Mouse (Mus musculus): ENCODE measurements around the gene Slc47a1. TPM values are rescaled to one million over a fixed set of nuclear protein-coding genes. Genes with fewer than 3 reads are reported as not detected.

Slc47a1 gene
- polyA plus RNA-seq, 2 experiments from 2014 or later, result not detected

DNA sequence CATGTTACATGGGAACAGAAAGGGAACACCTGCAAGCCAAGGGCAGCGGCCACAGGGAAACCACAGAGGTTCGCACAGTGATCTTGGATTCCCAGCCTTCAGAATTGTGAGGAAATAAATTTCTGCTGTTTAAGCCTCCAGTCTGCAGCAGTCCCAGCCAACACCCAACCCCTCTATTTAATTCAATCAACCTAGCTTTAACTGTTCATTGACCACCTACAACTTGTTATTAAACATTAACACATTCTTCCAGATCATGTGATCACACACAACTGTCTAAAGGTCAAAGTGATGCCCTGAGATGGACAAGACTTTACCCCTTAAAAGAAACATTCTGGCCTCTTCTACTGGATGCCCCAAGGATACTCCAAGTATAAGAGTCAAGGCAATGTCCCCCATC is 9.5 kb downstream of the Slc47a1 start:
- no peak for ATAC-seq

DNA sequence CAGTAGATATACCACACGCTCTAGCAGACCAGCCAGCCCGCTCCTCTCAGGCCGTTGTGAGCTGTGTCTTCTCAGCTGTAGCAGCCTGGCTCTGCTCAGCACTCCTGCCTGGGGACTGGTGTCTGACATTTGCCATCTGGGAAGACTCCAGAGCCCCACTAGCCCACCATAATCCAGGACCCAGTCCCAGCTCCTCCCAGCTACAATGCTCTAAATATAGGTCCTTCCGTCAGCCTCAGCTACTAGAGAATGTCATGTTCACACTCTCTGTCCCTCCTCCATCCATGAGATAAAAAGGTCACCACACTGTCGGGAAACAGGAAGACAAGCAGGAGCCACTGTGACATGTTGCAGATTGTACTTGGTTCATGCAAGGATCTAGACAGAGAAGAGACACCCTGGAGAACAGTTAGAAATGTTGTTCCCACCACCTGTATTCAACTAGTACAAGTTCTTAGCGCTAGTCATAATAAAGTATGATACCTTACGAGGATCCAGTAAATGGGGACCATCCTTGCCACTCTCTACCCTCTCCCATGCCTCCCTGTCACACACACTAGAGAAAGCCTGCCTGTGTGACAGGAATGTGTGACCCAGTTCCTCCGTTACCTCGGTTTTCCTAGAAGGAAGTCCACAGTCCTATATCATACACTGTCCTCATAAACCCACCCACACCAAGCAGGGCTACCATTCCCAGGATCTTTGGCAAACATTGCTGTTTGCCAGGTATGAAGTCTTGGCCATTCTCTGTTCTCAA is 11.4 kb downstream of the Slc47a1 start:
- no peak for ATAC-seq

GRCm38 (mm10) chr11:61365938-61366337 is 12.2 kb downstream of the Slc47a1 start:
- no peak for ATAC-seq

GRCm38 (mm10) chr11:61364096-61364495 is 14.0 kb downstream of the Slc47a1 start:
- ATAC-seq, result no peak

DNA sequence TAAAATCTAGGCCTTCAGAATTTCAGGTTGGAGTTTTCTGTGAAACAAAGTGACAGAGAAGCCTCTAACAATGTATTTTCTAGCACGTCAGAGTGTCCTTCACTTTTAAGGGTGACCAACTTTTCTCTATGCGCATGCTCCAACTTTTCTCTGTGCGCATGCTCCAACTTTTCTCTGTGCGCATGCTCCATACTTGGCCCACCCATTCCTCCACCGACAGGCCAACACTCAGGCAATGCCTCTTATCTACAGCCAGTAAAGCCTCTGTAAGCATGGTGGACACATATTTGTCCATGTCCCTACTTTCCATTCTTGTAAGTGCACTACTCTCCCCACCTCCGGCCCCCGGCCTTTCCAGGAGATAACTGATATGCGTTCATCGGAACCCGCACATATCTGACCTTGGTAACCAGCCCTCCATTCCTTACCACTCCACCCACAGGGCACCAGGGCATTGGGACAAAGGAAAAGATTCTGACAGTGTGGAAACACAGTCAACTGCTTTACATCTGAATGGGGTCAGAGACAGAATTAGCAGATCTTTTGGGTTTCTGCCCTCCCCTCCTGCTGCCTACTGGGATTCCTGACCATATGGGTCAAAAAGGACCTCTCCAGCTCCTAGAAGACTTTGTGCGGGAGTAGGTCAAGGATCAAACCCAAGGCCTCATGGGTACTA is 16.5 kb downstream of the Slc47a1 start:
- no peak for ATAC-seq

DNA sequence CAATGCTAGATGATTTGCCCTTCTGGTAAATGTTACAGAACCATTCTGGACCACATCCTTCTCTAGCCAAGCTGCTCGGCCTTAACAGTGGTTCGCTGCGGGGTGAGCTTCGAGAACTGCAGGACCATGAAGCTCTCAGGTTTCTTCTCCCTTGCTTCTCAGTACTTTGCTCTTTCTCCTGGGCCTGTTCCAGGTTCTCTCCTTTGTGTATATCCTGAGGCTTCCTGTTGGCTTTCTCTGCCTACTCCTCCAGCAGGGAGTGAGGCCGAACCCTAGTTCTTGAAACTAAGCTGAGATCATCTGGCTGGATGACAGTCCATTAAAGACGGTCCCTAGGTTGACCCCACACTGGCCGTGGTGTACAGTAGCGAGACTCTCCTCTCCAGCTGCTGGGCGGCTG is 21.5 kb downstream of the Slc47a1 start:
- no peak for ATAC-seq

GRCm38 (mm10) chr11:61356111-61356510 is 22.0 kb downstream of the Slc47a1 start:
- no peak for ATAC-seq

- no peak for ATAC-seq
Measured at GRCm38 (mm10) chr11:61355351-61355750, 22.8 kb downstream of the Slc47a1 start.

- ATAC-seq, result no peak
Measured at GRCm38 (mm10) chr11:61354346-61354745, 23.8 kb downstream of the Slc47a1 start.

- no peak for ATAC-seq
Measured at GRCm38 (mm10) chr11:61353038-61353437, 25.1 kb downstream of the Slc47a1 start.

GRCm38 (mm10) chr11:61352138-61352651 is 25.9 kb downstream of the Slc47a1 start:
- ATAC-seq, result no peak

DNA sequence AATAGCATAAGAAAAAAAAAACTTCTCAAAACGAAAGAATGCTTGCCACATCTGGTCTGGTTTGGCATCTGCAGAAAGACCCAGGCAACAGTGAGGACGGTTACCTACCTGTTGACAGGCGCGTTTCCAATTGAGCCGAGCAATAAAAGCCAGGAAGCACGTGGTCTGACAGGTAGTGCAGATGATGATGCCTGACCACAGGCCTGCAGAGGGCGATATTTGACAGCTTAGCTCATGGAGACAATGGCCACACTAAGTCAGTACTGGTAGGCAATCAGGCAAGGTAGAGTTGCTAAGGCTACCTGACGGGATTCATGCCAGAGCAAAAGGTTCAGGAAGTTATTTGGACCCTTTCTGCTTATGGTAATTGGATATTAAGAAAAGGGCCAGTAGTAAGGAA is 28.8 kb downstream of the Slc47a1 start:
- ATAC-seq, result peak; percentile 83

DNA sequence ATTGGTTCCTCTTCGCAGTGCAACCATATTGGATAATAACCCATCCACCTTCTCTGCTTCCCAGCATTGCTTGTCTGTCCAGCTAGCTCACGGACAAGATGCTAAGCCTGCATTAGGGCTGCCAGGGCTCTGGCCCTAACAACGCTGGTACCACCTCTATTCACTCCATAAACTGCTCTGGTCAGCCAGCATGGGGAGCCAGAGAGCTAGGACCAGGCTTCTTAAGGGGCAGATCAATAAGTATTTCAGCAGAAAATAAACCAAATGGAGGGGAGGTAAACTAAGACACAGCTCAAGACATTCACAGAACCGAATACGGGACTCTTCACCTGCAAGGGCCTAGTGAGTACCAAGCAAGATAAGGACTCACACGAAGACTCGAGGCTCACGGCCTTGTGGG is 32.0 kb downstream of the Slc47a1 start:
- no peak for ATAC-seq

DNA sequence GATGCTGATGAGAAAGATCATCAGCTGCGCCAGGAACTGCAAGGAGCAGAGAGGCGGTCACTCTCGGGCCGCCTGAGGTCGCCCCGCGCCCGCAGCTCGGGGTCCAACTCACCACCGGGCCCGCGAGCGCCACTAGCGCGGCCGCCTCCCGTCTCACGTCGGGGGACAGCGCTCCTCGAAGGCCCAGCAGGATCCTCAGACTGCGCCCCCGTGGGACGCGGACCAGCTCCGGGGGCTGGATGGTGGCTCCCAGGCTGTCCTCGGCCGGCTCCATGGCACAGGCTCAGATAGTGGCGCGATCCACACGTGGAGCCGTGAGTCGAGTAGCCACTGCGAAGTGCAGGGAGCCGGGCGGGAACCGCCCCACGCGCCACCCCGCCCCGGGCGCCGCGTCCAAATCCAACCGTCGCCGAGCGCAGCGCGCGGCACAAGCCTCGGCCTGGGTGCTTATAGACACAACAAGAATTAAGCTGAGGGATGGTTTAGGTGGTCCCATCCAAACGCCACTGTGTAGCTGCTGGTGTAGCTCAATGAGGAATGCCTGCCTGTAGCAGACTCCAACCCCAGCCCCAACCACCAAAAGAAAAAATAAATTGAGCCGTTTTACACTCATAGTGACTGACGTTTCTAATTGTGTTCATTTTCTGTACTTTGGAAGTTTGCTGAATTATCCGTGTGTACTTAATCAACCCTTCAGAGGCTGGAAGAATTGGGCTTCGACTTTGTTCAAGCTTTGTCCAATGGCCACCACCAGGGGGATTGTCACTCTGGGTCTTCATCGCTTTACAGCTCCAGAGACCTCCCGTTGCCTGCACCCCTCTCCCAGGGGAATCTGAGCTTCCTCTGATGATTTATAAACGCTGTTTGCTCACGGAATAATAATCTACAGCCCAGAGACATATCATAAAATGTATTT is 35.4 kb downstream of the Slc47a1 start, which contains the start of gene Slc47a2:
Gene Slc47a2, minus strand, starts transcription at position 356 of the 916 bp plus-strand sequence.
- no peak for ATAC-seq

GRCm38 (mm10) chr11:61341971-61342370 is 36.2 kb downstream of the Slc47a1 start:
- no peak for ATAC-seq

- ATAC-seq, result no peak
Measured at GRCm38 (mm10) chr11:61341233-61341632, 36.9 kb downstream of the Slc47a1 start.

- ATAC-seq, result no peak
Measured at GRCm38 (mm10) chr11:61340374-61340773, 37.8 kb downstream of the Slc47a1 start.

DNA sequence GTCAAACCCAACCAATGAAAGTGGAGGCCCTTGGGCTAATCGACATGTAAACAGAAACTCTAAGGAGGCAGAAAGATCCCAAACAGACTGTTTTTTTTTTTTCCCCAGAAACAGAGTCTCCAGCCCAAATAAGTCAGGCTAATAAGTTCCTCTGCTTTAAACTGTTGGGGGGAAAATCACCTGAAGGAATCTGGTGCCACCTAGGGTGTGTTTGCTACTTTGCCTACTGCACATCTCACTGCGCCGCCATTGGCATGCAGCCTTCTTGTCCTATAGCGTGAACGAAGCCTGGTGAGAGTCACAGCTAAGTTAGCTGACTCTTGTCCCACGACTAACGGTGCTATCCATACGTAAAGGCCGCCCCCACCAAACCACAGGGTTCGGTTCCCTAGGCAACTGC is 40.6 kb downstream of the Slc47a1 start:
- ATAC-seq, result no peak

DNA sequence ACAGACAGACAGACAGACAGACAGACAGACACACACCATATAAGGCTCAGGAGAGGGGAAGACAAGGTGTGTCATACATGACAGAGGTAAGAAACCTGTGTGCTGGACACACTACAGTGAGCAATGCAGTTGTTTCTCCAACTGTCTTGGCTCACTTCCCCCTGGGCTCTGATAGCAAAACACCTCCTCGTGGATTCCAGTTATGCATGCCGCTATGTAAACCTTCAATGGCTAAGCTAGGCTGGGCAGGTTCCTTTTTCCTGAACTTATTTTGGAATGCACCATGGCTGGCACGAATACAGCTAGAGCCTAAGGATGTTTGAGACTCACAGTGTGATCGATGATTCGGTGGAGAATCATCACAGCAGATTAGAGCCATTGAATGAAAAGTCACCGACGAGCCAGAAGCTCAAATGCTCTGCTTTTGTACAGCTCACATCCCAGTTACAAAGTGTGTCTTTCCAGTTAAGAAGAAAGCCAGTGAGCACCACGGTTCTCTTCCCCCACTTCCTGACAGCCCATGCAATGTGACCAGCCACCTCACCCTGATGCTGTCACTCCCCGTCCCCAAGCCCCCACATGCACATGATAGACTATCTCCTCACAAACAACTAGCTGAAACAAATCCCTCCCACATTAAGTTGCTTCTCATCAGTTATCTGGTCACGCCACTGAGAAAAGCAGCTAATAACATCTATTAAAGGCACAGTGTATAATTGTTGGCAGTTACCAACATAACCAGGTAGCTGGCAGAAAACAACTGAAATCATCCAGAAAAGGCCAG is 57.0 kb downstream of the Slc47a1 start:
- ATAC-seq, result no peak

- ATAC-seq, result no peak
Measured at GRCm38 (mm10) chr11:61319923-61320567, 58.1 kb downstream of the Slc47a1 start.

GRCm38 (mm10) chr11:61319233-61319922 is 58.8 kb downstream of the Slc47a1 start:
- ATAC-seq, result no peak

All from CD4-positive, CD25-positive, alpha-beta regulatory T cell, adult 4 months (primary cell).